Mouse (Mus musculus) liver, embryonic 15.5 days (tissue): ENCODE data around the gene Zswim7. TPM values are rescaled to one million over a fixed set of nuclear protein-coding genes. Genes with fewer than 3 reads are reported as not detected.
"Not testable (repeated sequence)": the region's sequence is repeated elsewhere in the genome, so short reads cannot be mapped to it uniquely, and the experiment has no call there.

Experiments
- ATAC-seq: fragments of 200-750 bp; cut with Nextera tagmentation; 2 replicates; pipeline ENCODE4 v1.8.0; 2017; ENCODE audit warnings: moderate number of reproducible peaks, mild to moderate bottlenecking, moderate library complexity; ENCODE audit not compliant: insufficient read depth
- H3K27ac ChIP-seq: fragments of 300-500 bp; sonication (generic); replicated peaks from 2 replicates; pipeline ENCODE4 v1.5.1; 2015; ENCODE audit warnings: mild to moderate bottlenecking, inconsistent platforms
- H3K27me3 ChIP-seq: fragments of 300-500 bp; sonication (generic); 2 replicates; pipeline ENCODE4 v1.6.1; 2015; ENCODE audit warnings: mild to moderate bottlenecking, inconsistent platforms
- H3K36me3 ChIP-seq: fragments of 300-500 bp; sonication (generic); replicated peaks from 2 replicates; pipeline ENCODE4 v1.6.1; 2015; ENCODE audit warnings: moderate library complexity, mild to moderate bottlenecking, inconsistent platforms
- H3K4me1 ChIP-seq: fragments of 300-500 bp; sonication (generic); replicated peaks from 2 replicates; pipeline ENCODE4 v1.6.1; 2015; ENCODE audit warnings: inconsistent platforms
- H3K4me2 ChIP-seq: fragments of 300-500 bp; sonication (generic); 2 replicates; pipeline ENCODE4 v1.6.1; 2015; ENCODE audit warnings: moderate library complexity, mild to moderate bottlenecking, inconsistent platforms
- H3K4me3 ChIP-seq: fragments of 300-500 bp; sonication (generic); replicated peaks from 2 replicates; pipeline ENCODE4 v1.5.1; 2015; ENCODE audit warnings: mild to moderate bottlenecking, inconsistent platforms
- H3K9ac ChIP-seq: fragments of 300-500 bp; sonication (generic); 2 replicates; pipeline ENCODE4 v1.6.1; 2015; ENCODE audit warnings: moderate library complexity, mild to moderate bottlenecking, inconsistent platforms
- H3K9me3 ChIP-seq: fragments of 300-500 bp; sonication (generic); replicated peaks from 2 replicates; pipeline ENCODE4 v1.6.1; 2016; ENCODE audit warnings: inconsistent platforms
- WGBS: fragments of 180-500 bp; shearing (Covaris S2); methylation state at CpG from one replicate; pipeline ENCODE4 v1.1.7; 2015; ENCODE audit warnings: mixed read lengths; ENCODE audit not compliant: insufficient replicate concordance; 5-methylcytosine and 5-hydroxymethylcytosine counted together
- polyA plus RNA-seq: library from polyadenylated mRNA; unstranded; fragments of >200 nt; fragmentation: Nextera tagmentation; extraction: Ambion mirVana; gene quantifications from 2 replicates; pipeline ENCODE4 v1.2.1, GENCODE M21; 2015

Zswim7 gene
- polyA plus RNA-seq, 1 experiment from 2014 or later: 8.1 TPM

DNA sequence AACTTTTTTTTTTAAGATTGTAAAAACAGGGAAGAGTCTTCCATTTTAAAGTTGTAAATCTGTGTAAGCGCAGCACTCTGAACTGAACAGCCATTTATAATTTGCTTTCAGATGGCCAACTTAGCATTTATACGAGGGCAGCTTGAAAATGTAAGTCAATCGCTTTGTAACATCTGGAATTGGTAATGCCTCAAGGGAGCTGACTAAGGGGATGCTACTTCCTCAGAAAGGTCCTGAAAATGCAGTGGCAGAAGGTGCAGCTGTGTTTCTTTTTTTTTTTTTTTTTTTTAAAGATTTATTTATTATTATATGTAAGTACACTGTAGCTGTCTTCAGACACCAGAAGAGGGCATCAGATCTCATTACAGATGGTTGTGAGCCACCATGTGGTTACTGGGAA lies 2.8 kb upstream of the Zswim7 start:
- 83% methylated on average over 3 of the region's 3 CpGs for WGBS
- H3K9me3 ChIP-seq, H3K27me3 ChIP-seq, H3K9ac ChIP-seq, H3K4me3 ChIP-seq, ATAC-seq, H3K4me2 ChIP-seq, H3K27ac ChIP-seq: not testable (repeated sequence)
- Histone ChIP-seq H3K4me1 (peaks cover 19% of the 10 kb centered on the region), H3K36me3 (peaks cover 14% of the 10 kb centered on the region)

DNA sequence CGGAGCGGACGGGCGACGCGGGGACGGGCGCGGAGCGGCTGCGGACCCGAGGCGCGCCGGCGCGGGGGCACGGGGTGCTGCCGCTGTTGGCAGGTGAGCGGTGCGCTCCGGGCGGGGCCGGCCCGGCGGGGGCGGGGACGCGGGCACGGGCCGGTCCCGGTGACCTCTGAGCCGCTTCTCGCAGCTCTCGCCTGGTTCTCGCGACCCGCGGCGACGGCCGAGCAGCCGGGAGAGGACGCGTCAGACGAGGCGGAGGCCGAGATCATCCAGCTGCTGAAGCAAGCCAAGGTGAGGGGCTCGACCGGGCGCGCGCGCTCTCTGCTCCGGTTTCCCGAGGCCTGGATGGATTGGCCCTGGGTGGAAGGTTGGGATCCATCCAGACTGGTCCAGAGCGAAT lies 424 bp upstream of the Zswim7 start:
- Histone ChIP-seq H3K4me3 (peak overlapping the region; percentile 82), H3K9ac (peak overlapping the region; percentile 78), H3K9me3 (no peaks in the 10 kb centered on the region), H3K4me1 (peaks cover 26% of the 10 kb centered on the region), H3K4me2 (peak overlapping the region; percentile 97), H3K27me3 (no peaks in the 10 kb centered on the region), H3K36me3 (peaks cover 9% of the 10 kb centered on the region; the same call in 1 of the 2 replicates), H3K27ac (peak overlapping the region; percentile 89)
- ATAC-seq: peak; percentile 86
- under 1% methylated on average over 55 of the region's 57 CpGs for WGBS

DNA sequence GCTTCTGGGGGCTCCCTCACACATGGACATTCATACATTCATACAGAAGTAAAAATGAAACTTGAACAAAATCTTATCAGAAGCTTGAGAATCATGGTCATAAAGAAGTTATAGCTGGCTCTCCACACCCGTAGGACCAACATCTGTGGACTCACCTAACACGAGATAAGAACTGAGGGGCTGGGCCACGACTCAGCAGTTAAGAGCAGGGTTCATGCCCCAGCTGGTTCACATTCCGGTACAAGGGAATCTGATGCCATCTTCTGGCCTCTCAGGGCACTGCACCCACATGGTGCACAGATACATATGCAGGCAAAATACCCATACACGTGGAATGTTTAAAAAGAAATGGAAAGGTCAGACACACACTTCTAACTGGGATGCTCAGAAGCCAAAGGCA lies 3.1 kb downstream of the Zswim7 start:
- Histone ChIP-seq H3K27ac (no peak overlapping the region; the same call in 1 of the 2 replicates), H3K4me1 (peaks cover 26% of the 10 kb centered on the region), H3K36me3 (no peaks in the 10 kb centered on the region), H3K9ac (no peak overlapping the region), H3K27me3 (no peaks in the 10 kb centered on the region), H3K4me3 (no peak overlapping the region), H3K9me3 (no peaks in the 10 kb centered on the region), H3K4me2 (peak overlapping the region; percentile 37)
- WGBS: 2% methylated on average over 5 of the region's 5 CpGs
- peak; percentile 31; the same call in 1 of the 2 replicates for ATAC-seq

DNA sequence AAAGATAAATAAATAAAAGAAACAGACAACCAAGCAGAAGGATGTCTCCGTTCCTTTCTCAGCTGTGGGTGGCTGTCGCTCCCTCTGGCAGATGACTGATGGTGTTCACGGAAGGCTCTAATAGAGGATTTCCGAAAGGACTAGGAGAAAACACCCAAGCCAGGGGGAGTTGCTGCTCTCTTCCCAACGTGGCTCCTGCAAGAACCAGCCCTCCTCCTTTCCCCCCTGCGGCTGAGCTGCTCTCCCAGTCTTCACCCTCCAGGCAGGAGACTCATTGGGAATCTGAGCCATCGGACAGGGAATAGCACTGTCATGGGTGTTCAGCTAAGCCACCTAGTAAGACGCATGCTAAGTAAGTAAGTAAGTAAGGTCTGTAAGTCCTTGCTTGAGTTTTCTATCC lies 4.1 kb downstream of the Zswim7 start:
- ATAC-seq: no peak
- H3K4me3 ChIP-seq: no peak overlapping the region
- H3K9ac ChIP-seq: no peak overlapping the region
- H3K27ac ChIP-seq: no peak overlapping the region
- 69% methylated on average over 8 of the region's 8 CpGs for WGBS
- H3K27me3 ChIP-seq: no peaks in the 10 kb centered on the region
- no peaks in the 10 kb centered on the region for H3K9me3 ChIP-seq
- H3K36me3 ChIP-seq: no peaks in the 10 kb centered on the region
- H3K4me1 ChIP-seq: peaks cover 24% of the 10 kb centered on the region
- H3K4me2 ChIP-seq: no peak overlapping the region

DNA sequence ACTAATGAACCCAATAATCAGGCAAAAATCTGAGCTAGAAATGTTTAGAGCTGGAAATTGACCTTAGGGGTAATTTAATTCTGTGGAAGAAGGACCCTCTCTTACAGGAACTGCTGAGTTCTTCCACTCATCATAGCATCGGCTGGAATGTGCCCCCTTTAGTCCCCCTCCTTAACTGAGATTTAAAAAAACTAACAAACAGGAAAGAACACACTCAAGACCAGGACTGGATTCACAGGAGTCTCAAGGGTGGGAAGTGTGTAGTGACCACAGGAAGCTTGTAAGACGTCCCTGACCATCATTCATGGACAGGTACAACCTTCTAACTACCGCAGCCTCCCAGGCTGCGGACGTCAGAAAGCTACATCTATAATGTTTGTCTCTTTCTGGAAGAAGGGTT lies 10.3 kb downstream of the Zswim7 start:
- H3K27ac ChIP-seq: no peak overlapping the region
- no peak overlapping the region for H3K4me2 ChIP-seq
- H3K27me3 ChIP-seq: no peaks in the 10 kb centered on the region
- H3K4me1 ChIP-seq: no peaks in the 10 kb centered on the region
- no peaks in the 10 kb centered on the region for H3K9me3 ChIP-seq
- no peak overlapping the region for H3K9ac ChIP-seq
- no peak for ATAC-seq
- H3K4me3 ChIP-seq: no peak overlapping the region
- no peaks in the 10 kb centered on the region for H3K36me3 ChIP-seq
- 55% methylated on average over 5 of the region's 5 CpGs for WGBS

DNA sequence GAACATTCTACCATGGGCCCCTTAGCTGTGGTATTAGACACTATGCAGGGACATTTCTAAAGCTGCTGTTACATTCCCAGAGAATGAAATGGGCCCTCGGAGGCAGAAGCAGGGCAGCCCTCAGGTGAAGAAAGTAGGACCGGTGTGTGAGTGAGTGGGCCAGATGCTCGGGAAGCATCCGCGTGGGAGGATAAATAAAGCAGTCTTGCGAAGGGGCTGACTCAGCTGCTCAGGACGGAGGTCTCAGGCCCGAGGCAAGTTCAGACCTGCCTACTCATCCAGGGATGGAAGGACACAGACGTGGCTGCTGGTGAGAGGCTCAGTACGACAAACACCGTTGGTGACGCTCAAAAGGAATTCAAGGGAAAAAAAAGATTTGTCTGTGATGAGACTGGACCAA lies 12.1 kb downstream of the Zswim7 start:
- Histone ChIP-seq H3K27me3 (0 out of 2 replicates have a peak, but pooled peaks cover 5% of the 10 kb centered on the region), H3K27ac (no peak overlapping the region), H3K4me3 (no peak overlapping the region), H3K4me2 (no peak overlapping the region), H3K9ac (no peak overlapping the region), H3K36me3 (no peaks in the 10 kb centered on the region), H3K4me1 (no peaks in the 10 kb centered on the region), H3K9me3 (no peaks in the 10 kb centered on the region)
- ATAC-seq: no peak
- 74% methylated on average over 12 of the region's 12 CpGs for WGBS

DNA sequence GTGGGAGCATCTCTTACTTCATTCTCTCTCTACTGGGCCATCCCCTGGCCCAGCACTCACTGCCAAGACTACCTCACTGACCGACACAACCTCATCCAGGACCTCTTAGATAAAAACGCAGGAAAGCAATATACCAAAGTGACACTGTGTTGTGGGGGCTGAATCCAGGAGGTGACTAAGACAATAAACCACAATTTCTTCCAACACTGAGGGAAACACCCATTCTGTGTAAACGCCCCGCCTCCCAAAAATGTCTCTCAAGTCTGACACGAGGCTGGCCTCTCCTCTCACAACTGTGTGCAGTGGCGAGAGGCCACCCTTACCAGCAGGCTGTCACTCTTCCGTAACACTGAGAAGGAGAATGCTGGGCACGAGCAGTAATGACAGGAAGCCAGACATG lies 12.8 kb downstream of the Zswim7 start:
- no peak overlapping the region for H3K27ac ChIP-seq
- no peaks in the 10 kb centered on the region for H3K9me3 ChIP-seq
- H3K36me3 ChIP-seq: no peaks in the 10 kb centered on the region
- no peaks in the 10 kb centered on the region for H3K4me1 ChIP-seq
- H3K4me3 ChIP-seq: no peak overlapping the region
- 0 out of 2 replicates have a peak, but pooled peaks cover 5% of the 10 kb centered on the region for H3K27me3 ChIP-seq
- no peak for ATAC-seq
- WGBS: 46% methylated on average over 8 of the region's 8 CpGs
- no peak overlapping the region for H3K9ac ChIP-seq
- H3K4me2 ChIP-seq: no peak overlapping the region

DNA sequence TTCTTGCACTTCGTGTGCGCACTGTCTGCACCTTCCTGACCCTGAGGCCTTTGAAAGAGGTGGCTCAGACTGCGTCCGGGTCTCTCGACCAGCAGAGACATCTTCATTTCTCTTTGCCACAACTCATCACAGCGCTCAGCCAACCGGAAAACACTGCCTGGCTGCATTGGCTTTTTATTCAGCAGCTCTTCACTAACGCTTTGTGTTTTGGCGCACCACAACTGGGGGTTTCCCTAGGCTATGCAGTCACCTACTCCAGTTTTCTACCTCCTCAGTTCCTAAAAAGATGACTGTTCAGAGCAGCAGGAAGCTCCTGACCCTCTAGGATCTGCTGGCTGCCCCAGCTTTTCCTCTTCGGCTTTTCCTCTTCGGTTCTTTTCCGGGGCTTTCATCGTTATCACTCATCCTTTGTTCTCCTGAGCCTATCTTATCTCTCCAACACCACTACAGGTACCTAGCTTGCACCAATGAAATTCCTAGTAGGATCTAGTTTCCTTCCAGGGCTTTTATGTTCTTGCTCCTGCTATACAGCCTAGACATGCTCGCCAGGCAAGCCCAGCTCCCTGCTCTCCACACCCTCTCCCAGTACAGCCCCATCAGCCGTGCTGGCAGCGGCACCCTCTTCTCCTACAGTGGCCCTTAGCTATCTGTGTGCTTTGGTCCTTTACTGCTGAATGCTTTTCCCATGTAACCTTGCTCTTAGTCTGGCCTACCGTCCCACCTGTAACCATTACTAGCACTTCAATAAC lies 14.5 kb downstream of the Zswim7 start:
- Histone ChIP-seq H3K4me1 (no peaks in the 10 kb centered on the region), H3K4me2 (no peak overlapping the region), H3K36me3 (no peaks in the 10 kb centered on the region), H3K9ac (no peak overlapping the region), H3K4me3 (no peak overlapping the region), H3K27ac (no peak overlapping the region), H3K27me3 (0 out of 2 replicates have a peak, but pooled peaks cover 9% of the 10 kb centered on the region), H3K9me3 (no peaks in the 10 kb centered on the region)
- ATAC-seq: no peak
- WGBS: 65% methylated on average over 17 of the region's 17 CpGs

DNA sequence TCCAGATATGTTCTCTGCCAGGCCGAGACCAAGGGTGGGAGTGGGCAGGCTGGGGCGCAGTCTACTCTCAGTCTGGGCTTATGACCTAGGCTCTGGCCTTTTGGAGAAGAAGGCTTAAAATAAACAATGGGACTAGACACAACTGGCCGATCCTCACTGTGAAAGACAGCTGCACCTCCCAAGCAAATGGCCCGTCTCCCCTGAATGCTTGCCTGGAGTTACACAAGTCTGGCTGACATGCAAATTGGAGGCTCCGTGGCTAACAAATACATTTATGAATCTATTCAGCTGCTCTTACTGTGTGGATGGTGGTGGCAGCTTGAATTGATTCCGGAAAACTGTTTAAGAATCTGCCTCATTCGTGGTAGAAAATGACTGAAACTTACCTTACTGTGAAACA lies 15.5 kb downstream of the Zswim7 start:
- Histone ChIP-seq H3K36me3 (no peaks in the 10 kb centered on the region), H3K4me1 (no peaks in the 10 kb centered on the region), H3K9ac (no peak overlapping the region), H3K4me2 (no peak overlapping the region), H3K27me3 (peaks cover 15% of the 10 kb centered on the region), H3K9me3 (no peaks in the 10 kb centered on the region), H3K27ac (no peak overlapping the region), H3K4me3 (no peak overlapping the region)
- WGBS: 70% methylated on average over 7 of the region's 7 CpGs
- no peak for ATAC-seq

DNA sequence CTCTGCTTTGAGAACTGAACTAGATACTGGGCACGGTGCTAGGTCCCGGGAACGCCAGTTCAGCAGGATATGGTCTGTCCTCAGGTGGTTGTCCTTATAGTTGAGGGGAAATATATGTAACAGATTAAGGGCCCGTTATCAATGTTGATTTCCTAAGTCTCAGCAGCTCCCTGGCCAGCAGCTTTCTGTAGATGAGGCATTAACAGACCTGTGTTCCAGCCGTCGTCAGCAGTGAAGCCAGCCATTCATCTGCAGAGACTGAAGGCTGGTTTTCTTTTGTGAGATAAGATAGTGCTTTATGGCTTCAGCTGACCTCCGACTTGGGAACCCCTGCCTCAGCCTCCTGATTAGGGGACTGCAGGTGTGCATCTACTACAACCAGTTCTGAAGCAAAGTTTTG lies 17.2 kb downstream of the Zswim7 start:
- ATAC-seq: no peak
- H3K9me3 ChIP-seq: no peaks in the 10 kb centered on the region
- no peaks in the 10 kb centered on the region for H3K4me1 ChIP-seq
- no peak overlapping the region for H3K9ac ChIP-seq
- WGBS: 44% methylated on average over 7 of the region's 7 CpGs
- no peak overlapping the region for H3K27ac ChIP-seq
- no peak overlapping the region for H3K4me2 ChIP-seq
- H3K27me3 ChIP-seq: peaks cover 15% of the 10 kb centered on the region
- no peaks in the 10 kb centered on the region for H3K36me3 ChIP-seq
- no peak overlapping the region for H3K4me3 ChIP-seq

DNA sequence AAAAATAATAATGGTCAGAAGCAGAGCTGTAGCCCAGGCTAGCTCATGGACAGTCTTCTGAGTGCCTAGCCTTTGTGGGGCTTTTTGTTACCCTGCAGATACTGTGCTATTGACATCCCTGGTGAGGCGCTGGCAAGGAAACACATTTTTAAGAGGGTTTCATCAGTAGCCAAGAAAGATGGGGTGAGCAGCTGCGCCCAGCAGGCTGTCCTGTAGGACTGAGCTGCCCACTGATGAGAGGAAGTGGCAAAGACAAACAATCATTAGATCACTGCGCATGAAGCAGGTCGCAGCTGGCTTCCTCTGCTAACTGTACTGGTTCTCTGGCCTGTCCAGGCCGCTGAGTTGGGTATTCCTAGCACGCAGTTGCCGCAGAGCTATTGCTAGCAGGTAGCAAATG lies 17.6 kb downstream of the Zswim7 start:
- Histone ChIP-seq H3K27ac (no peak overlapping the region), H3K4me3 (no peak overlapping the region), H3K4me1 (no peaks in the 10 kb centered on the region), H3K36me3 (no peaks in the 10 kb centered on the region), H3K9ac (no peak overlapping the region), H3K4me2 (no peak overlapping the region), H3K27me3 (peaks cover 15% of the 10 kb centered on the region), H3K9me3 (no peaks in the 10 kb centered on the region)
- WGBS: 70% methylated on average over 7 of the region's 7 CpGs
- no peak for ATAC-seq

DNA sequence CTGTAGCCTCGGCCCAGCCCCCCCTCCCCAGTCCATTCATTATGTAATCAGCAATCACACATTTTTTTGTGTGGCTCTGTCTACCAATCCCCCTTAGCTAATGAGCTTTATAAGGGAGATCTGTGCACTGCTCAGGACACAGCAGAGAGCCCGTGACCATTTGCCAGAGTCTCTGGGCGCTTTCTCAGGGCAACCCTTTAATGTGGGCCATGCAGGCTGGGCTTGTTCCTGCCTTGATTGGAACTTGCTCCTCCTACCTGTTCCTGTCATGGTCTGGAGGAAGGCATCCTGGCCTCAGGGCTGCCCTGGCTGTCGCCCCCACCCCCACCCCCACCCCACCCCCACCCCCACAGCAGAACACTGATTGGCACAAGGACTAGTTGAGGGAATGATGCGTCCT lies 22.0 kb downstream of the Zswim7 start:
- no peaks in the 10 kb centered on the region for H3K9me3 ChIP-seq
- H3K4me3 ChIP-seq: no peak overlapping the region
- no peaks in the 10 kb centered on the region for H3K4me1 ChIP-seq
- H3K9ac ChIP-seq: no peak overlapping the region
- H3K36me3 ChIP-seq: no peaks in the 10 kb centered on the region
- H3K27me3 ChIP-seq: peaks cover 10% of the 10 kb centered on the region
- ATAC-seq: no peak
- H3K27ac ChIP-seq: no peak overlapping the region
- H3K4me2 ChIP-seq: no peak overlapping the region
- WGBS: 38% methylated on average over 5 of the region's 5 CpGs
